Mouse (Mus musculus) small intestine, adult 2 months (tissue): Measurements from ENCODE around the gene Kif9.

ENCODE experiments used
- CTCF ChIP-seq: fragments of 200-500 bp; IDR thresholded peaks from 2 replicates; pipeline ENCODE4 v1.5.1; 2012; ENCODE audit warnings: low read depth, mild to moderate bottlenecking, control low read depth, inconsistent platforms, low read length, moderate library complexity, mixed read lengths; ENCODE audit not compliant: insufficient replicate concordance, insufficient read length; ENCODE audit errors: extremely low read depth
- POLR2A ChIP-seq: fragments of 200-500 bp; IDR thresholded peaks from 2 replicates; pipeline ENCODE4 v1.6.1; 2012; ENCODE audit warnings: low read depth, mild to moderate bottlenecking, control low read depth, inconsistent platforms, low read length, moderate library complexity

GRCm38 (mm10) chr9:110448857-110449617, 27.7 kb upstream of the Kif9 start:
- peak; percentile 40; the same call in 1 of the 2 replicates for TF ChIP-seq CTCF
- no peak for TF ChIP-seq POLR2A
